ENCODE assay signal across 8 mouse cellular contexts in the genomic region with DNA sequence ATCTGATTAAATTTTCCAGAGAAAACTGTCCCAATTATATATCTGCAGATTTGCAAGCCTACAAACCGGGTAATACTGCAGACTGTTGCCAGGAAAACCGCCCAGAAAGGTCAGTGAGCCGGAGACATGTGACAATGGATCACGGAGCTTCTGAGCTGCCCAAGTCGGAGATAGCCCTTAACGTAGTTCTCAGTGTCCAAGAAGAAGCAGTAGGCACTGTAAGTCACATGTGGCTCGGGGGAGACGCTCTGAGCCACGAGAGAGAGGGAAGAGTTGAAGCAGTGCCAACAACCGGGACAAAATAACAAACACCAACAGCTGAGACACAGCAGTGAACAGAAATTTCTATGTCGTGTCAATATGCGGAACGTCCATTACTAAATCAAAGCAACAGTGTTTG.
DNase-seq lines count a peak whose midpoint lies in the region; ATAC-seq and TF ChIP-seq lines count a peak whose summit lies in the region.

No protein-coding gene starts in this region.

- intact Hi-C loops in heart, adult 2 months (cut with DNase I), result no loop called here

- no peak for TF ChIP-seq POLR2A in heart, adult 2 months (IDR thresholded peaks at IDR 0.05; ENCODE audit: insufficient read depth, low read depth, low read length)

- no peak overlapping the region; the same call in 1 of the 2 replicates for H3K27ac ChIP-seq in heart, adult 2 months
- H3K27ac ChIP-seq in heart, embryonic 12.5 days (ENCODE audit: poor library complexity, severe bottlenecking), result no peak overlapping the region
- no peak overlapping the region for H3K27ac ChIP-seq in brown adipose tissue, adult 24 weeks (replicated peaks; ENCODE audit: low read depth, low read length)

- no peak overlapping the region for H3K4me3 ChIP-seq in heart, adult 2 months
- no peak overlapping the region for H3K4me3 ChIP-seq in heart, embryonic 12.5 days
- H3K4me3 ChIP-seq in brown adipose tissue, adult 24 weeks (ENCODE audit: insufficient read depth, low read depth, low read length), result 0 out of 2 replicates have a peak overlapping the region, but pooled peaks have one; percentile 2

- H3K9me3 ChIP-seq in heart, embryonic 12.5 days (replicated peaks), result no peaks in the 10 kb centered on the region

- ATAC-seq in heart, embryonic 12.5 days (ENCODE audit: insufficient number of reproducible peaks, low FRiP score), result no peak
- ATAC-seq in inflammation-experienced regulatory T-cells, adult 6 months, result no peak

- H3K4me1 ChIP-seq in heart, adult 2 months (ENCODE audit: control insufficient read depth, insufficient read depth, low read length), result no peaks in the 10 kb centered on the region; the same call in 1 of the 2 replicates
- no peaks in the 10 kb centered on the region for H3K4me1 ChIP-seq in heart, embryonic 12.5 days (replicated peaks)
- no peaks in the 10 kb centered on the region for H3K4me1 ChIP-seq in brown adipose tissue, adult 24 weeks (ENCODE audit: control insufficient read depth, insufficient read depth, insufficient read length, low read length)

- WGBS in heart, adult 2 months, result 58% methylated on average over 13 of the region's 13 CpGs
- WGBS in heart, embryonic 12.5 days, result 80% methylated on average over 13 of the region's 13 CpGs

- H3K9ac ChIP-seq in heart, adult 2 months (ENCODE audit: low read depth, low read length), result no peak overlapping the region
- no peak overlapping the region for H3K9ac ChIP-seq in heart, embryonic 12.5 days

- no peak for TF ChIP-seq EP300 in heart, adult 2 months (IDR thresholded peaks at IDR 0.05; ENCODE audit: insufficient read depth, low read depth, low read length)

- no peak overlapping the region for H3K4me2 ChIP-seq in heart, embryonic 12.5 days

- H3K79me2 ChIP-seq in heart, adult 2 months (replicated peaks; ENCODE audit: control insufficient read depth, insufficient read depth, low read length), result no peaks in the 10 kb centered on the region

- peak; percentile 50 to 57 for DNase-seq in heart, adult 2 months
- peak; percentile 7 for DNase-seq in adipocyte (ENCODE audit: low spot score)
- DNase-seq in layer of hippocampus, adult 8-10 months (ENCODE audit: low spot score in 2 of 2), result peak; percentile 42 to 52
- DNase-seq in ovary, postnatal 14 days (ENCODE audit: low spot score), result no peak
- DNase-seq in thymus, postnatal 36 days, result no peak

- no peak for TF ChIP-seq CTCF in heart, adult 2 months (IDR thresholded peaks at IDR 0.05)

- H3K27me3 ChIP-seq in heart, adult 2 months (ENCODE audit: control insufficient read depth, insufficient read depth, low read length), result no peaks in the 10 kb centered on the region
- H3K27me3 ChIP-seq in heart, embryonic 12.5 days (replicated peaks), result no peaks in the 10 kb centered on the region

- H3K36me3 ChIP-seq in heart, adult 2 months (ENCODE audit: control insufficient read depth, insufficient read depth, low read length), result no peaks in the 10 kb centered on the region
- peaks cover 29% of the 10 kb centered on the region for H3K36me3 ChIP-seq in heart, embryonic 12.5 days

Comparison
In these comparisons a context has a peak if more than half of its experiments do, and no peak if none do; other contexts are left out.
1. DNase-seq: peak in heart, adult 2 months (2 of 2), adipocyte (single experiment) and layer of hippocampus, adult 8-10 months (2 of 2); none in ovary, postnatal 14 days (single experiment) and thymus, postnatal 36 days (0 of 2).